Mouse (Mus musculus) heart, postnatal 10 days (tissue): ENCODE results near the gene Adam11. TPM values are rescaled to one million over a fixed set of nuclear protein-coding genes. Genes with fewer than 3 reads are reported as not detected.
"Not testable (repeated sequence)": the region's sequence is repeated elsewhere in the genome, so short reads cannot be mapped to it uniquely, and the experiment has no call there.

Experiments
- DNase-seq, 2 experiments: peaks; one replicate each; pipeline ENCODE4 v3.0.0; 2021
- intact Hi-C: fragments of 180-260 bp; cut with DNase I; formaldehyde crosslinking; loops from one replicate; pipeline ENCODE4 v1.15.1; 2025
- total RNA-seq, 2 experiments: library from RNA; stranded (reverse); gene quantifications; 2 replicates each; pipeline ENCODE4 v1.2.3; 2021

Gene Adam11
- total RNA-seq = 1 to 10 TPM; 5.8 TPM

GRCm38 (mm10) chr11:102761309-102762210 is at the start of gene Adam11:
Gene Adam11 (plus strand): TSS chr11:102761439.
- DNase-seq = no peak
- intact Hi-C loops = no loop called here

GRCm38 (mm10) chr11:102712411-102712810 is 48.8 kb upstream of the Adam11 start:
- intact Hi-C loops = no loop called here
- no peak for DNase-seq

GRCm38 (mm10) chr11:102714578-102714977 is 46.7 kb upstream of the Adam11 start:
- DNase-seq, intact Hi-C loops: not testable (repeated sequence)

GRCm38 (mm10) chr11:102716135-102716534 is 45.1 kb upstream of the Adam11 start:
- intact Hi-C loops = no loop called here
- DNase-seq = no peak

GRCm38 (mm10) chr11:102725574-102725973 is 35.7 kb upstream of the Adam11 start:
- intact Hi-C loops = no loop called here
- DNase-seq = peak in 1 of 2 experiments; percentile 20

- intact Hi-C loops = no loop called here
- peak; percentile 52 to 73 for DNase-seq
Observed at GRCm38 (mm10) chr11:102728614-102729013, 32.6 kb upstream of the Adam11 start.

GRCm38 (mm10) chr11:102729835-102730234 is 31.4 kb upstream of the Adam11 start:
- no peak for DNase-seq
- intact Hi-C loops = no loop called here

GRCm38 (mm10) chr11:102731366-102731765 is 29.9 kb upstream of the Adam11 start:
- no peak for DNase-seq
- intact Hi-C loops = no loop called here

- intact Hi-C loops = no loop called here
- no peak for DNase-seq
Observed at GRCm38 (mm10) chr11:102733146-102733545, 28.1 kb upstream of the Adam11 start.

- intact Hi-C loops = no loop called here
- no peak for DNase-seq
Observed at GRCm38 (mm10) chr11:102734961-102735360, 26.3 kb upstream of the Adam11 start.

- no peak for DNase-seq
- intact Hi-C loops = loop anchor here (2.0 kb wide), 1 partner anchor 35 kb away; no protein-coding TSS in a partner anchor
Observed at GRCm38 (mm10) chr11:102738046-102738445, 23.2 kb upstream of the Adam11 start.

GRCm38 (mm10) chr11:102739278-102739966 is 21.8 kb upstream of the Adam11 start:
- peak; percentile 58 to 67 for DNase-seq

GRCm38 (mm10) chr11:102740634-102741033 is 20.6 kb upstream of the Adam11 start:
- DNase-seq = no peak
- intact Hi-C loops = no loop called here

More at GRCm38 (mm10) chr11:102739278-102739966, 21.8 kb upstream of the Adam11 start:
- intact Hi-C loops = loop anchor here (2.0 kb wide), 1 partner anchor 33 kb away; no protein-coding TSS in a partner anchor

- intact Hi-C loops = no loop called here
- peak; percentile 44 to 52 for DNase-seq
Observed at GRCm38 (mm10) chr11:102741129-102741950, 19.9 kb upstream of the Adam11 start.

- no peak for DNase-seq
- intact Hi-C loops = no loop called here
Observed at GRCm38 (mm10) chr11:102742066-102742465, 19.2 kb upstream of the Adam11 start.

GRCm38 (mm10) chr11:102742843-102743242 is 18.4 kb upstream of the Adam11 start:
- no peak for DNase-seq
- intact Hi-C loops = no loop called here

GRCm38 (mm10) chr11:102744746-102745145 is 16.5 kb upstream of the Adam11 start:
- DNase-seq = no peak
- intact Hi-C loops = no loop called here

GRCm38 (mm10) chr11:102747866-102748265 is 13.4 kb upstream of the Adam11 start:
- intact Hi-C loops = no loop called here
- no peak for DNase-seq

- no peak for DNase-seq
Observed at GRCm38 (mm10) chr11:102748381-102748780, 12.9 kb upstream of the Adam11 start.

GRCm38 (mm10) chr11:102749712-102750111 is 11.5 kb upstream of the Adam11 start:
- intact Hi-C loops = no loop called here
- DNase-seq = no peak

More at GRCm38 (mm10) chr11:102748381-102748780, 12.9 kb upstream of the Adam11 start:
- intact Hi-C loops = no loop called here
